Mouse (Mus musculus) kidney, embryonic 15.5 days (tissue): ENCODE measurements around the gene Gm10803. TPM values are rescaled to one million over a fixed set of nuclear protein-coding genes. Genes with fewer than 3 reads are reported as not detected.
"Not testable (repeated sequence)": the region's sequence is repeated elsewhere in the genome, so short reads cannot be mapped to it uniquely, and the experiment has no call there.

Experiments
- ATAC-seq: fragments of 200-750 bp; cut with Nextera tagmentation; replicated peaks from 2 replicates; pipeline ENCODE4 v1.8.0; 2017; ENCODE audit warnings: moderate TSS enrichment; ENCODE audit not compliant: low FRiP score
- H3K27ac ChIP-seq: fragments of 300-500 bp; sonication (generic); 2 replicates; pipeline ENCODE4 v1.5.1; 2015; ENCODE audit warnings: mild to moderate bottlenecking, inconsistent platforms
- H3K27me3 ChIP-seq: fragments of 300-500 bp; sonication (generic); 2 replicates; pipeline ENCODE4 v1.6.1; 2015; ENCODE audit warnings: inconsistent platforms
- H3K36me3 ChIP-seq: fragments of 300-500 bp; sonication (generic); 2 replicates; pipeline ENCODE4 v1.6.1; 2015; ENCODE audit warnings: inconsistent platforms
- H3K4me1 ChIP-seq: fragments of 300-500 bp; sonication (generic); 2 replicates; pipeline ENCODE4 v1.6.1; 2015; ENCODE audit warnings: inconsistent platforms
- H3K4me2 ChIP-seq: fragments of 300-500 bp; sonication (generic); 2 replicates; pipeline ENCODE4 v1.6.1; 2015; ENCODE audit warnings: moderate library complexity, mild to moderate bottlenecking, inconsistent platforms
- H3K4me3 ChIP-seq: fragments of 300-500 bp; sonication (generic); replicated peaks from 2 replicates; pipeline ENCODE4 v1.5.1; 2015; ENCODE audit warnings: mild to moderate bottlenecking, inconsistent platforms
- H3K9ac ChIP-seq: fragments of 300-500 bp; sonication (generic); 2 replicates; pipeline ENCODE4 v1.6.1; 2015; ENCODE audit warnings: mild to moderate bottlenecking, inconsistent platforms
- H3K9me3 ChIP-seq: fragments of 300-500 bp; sonication (generic); replicated peaks from 2 replicates; pipeline ENCODE4 v1.6.1; 2016; ENCODE audit warnings: inconsistent platforms
- WGBS: fragments of 180-500 bp; shearing (Covaris S2); methylation state at CpG from one replicate; pipeline ENCODE4 v1.1.7; 2015; ENCODE audit warnings: mixed read lengths; 5-methylcytosine and 5-hydroxymethylcytosine counted together
- polyA plus RNA-seq: library from polyadenylated mRNA; unstranded; fragments of >200 nt; fragmentation: Nextera tagmentation; extraction: Ambion mirVana; gene quantifications from 2 replicates; pipeline ENCODE4 v1.2.1, GENCODE M21; 2015

The Gm10803 gene
- polyA plus RNA-seq = not detected in 2 replicates

- 86% methylated on average over 2 of the region's 2 CpGs for WGBS
- not testable (repeated sequence) for H3K27me3 ChIP-seq, H3K27ac ChIP-seq, H3K4me2 ChIP-seq, H3K9me3 ChIP-seq, ATAC-seq, H3K9ac ChIP-seq, H3K36me3 ChIP-seq, H3K4me3 ChIP-seq, H3K4me1 ChIP-seq
These were observed at the start of gene Gm10803 for GRCm38 (mm10) chr2:93560268-93560667. Gm10803 (plus strand) TSS chr2:93560568.

- no peak for ATAC-seq
- H3K4me3 ChIP-seq = no peak overlapping the region
- H3K9ac ChIP-seq = no peak overlapping the region
- no peaks in the 10 kb centered on the region for H3K36me3 ChIP-seq
- H3K4me1 ChIP-seq = no peaks in the 10 kb centered on the region
- H3K4me2 ChIP-seq = no peak overlapping the region
- H3K9me3 ChIP-seq = no peaks in the 10 kb centered on the region
- no peak overlapping the region for H3K27ac ChIP-seq
- H3K27me3 ChIP-seq = no peaks in the 10 kb centered on the region
- 94% methylated on average over 1 of the region's 1 CpGs for WGBS
These were observed 49.5 kb upstream of the Gm10803 start for GRCm38 (mm10) chr2:93510839-93511238.

GRCm38 (mm10) chr2:93512130-93512529 is 48.2 kb upstream of the Gm10803 start:
- Histone ChIP-seq H3K9ac (no peak overlapping the region), H3K9me3 (no peaks in the 10 kb centered on the region), H3K36me3 (no peaks in the 10 kb centered on the region), H3K4me2 (no peak overlapping the region), H3K4me1 (no peaks in the 10 kb centered on the region), H3K27me3 (no peaks in the 10 kb centered on the region), H3K27ac (no peak overlapping the region), H3K4me3 (no peak overlapping the region)
- no peak for ATAC-seq
- 67% methylated on average over 7 of the region's 7 CpGs for WGBS

GRCm38 (mm10) chr2:93515246-93515645 is 45.1 kb upstream of the Gm10803 start:
- no peaks in the 10 kb centered on the region for H3K9me3 ChIP-seq
- H3K9ac ChIP-seq = no peak overlapping the region
- ATAC-seq = no peak
- H3K4me1 ChIP-seq = no peaks in the 10 kb centered on the region
- H3K27me3 ChIP-seq = 0 out of 2 replicates have a peak, but pooled peaks cover 9% of the 10 kb centered on the region
- no peaks in the 10 kb centered on the region for H3K36me3 ChIP-seq
- 86% methylated on average over 4 of the region's 4 CpGs for WGBS
- no peak overlapping the region for H3K27ac ChIP-seq
- H3K4me2 ChIP-seq = no peak overlapping the region
- no peak overlapping the region for H3K4me3 ChIP-seq

GRCm38 (mm10) chr2:93521042-93521441 is 39.3 kb upstream of the Gm10803 start:
- Histone ChIP-seq H3K4me3 (no peak overlapping the region), H3K36me3 (no peaks in the 10 kb centered on the region), H3K4me2 (no peak overlapping the region), H3K27me3 (peaks cover 52% of the 10 kb centered on the region), H3K4me1 (peaks cover 10% of the 10 kb centered on the region; the same call in 1 of the 2 replicates), H3K27ac (no peak overlapping the region), H3K9ac (no peak overlapping the region), H3K9me3 (no peaks in the 10 kb centered on the region)
- WGBS = 80% methylated on average over 4 of the region's 4 CpGs
- no peak for ATAC-seq

GRCm38 (mm10) chr2:93521571-93521970 is 38.8 kb upstream of the Gm10803 start:
- no peaks in the 10 kb centered on the region for H3K9me3 ChIP-seq
- H3K9ac ChIP-seq = no peak overlapping the region
- ATAC-seq = no peak
- peaks cover 10% of the 10 kb centered on the region; the same call in 1 of the 2 replicates for H3K4me1 ChIP-seq
- no peak overlapping the region for H3K4me2 ChIP-seq
- peaks cover 52% of the 10 kb centered on the region for H3K27me3 ChIP-seq
- no peak overlapping the region for H3K27ac ChIP-seq
- no peaks in the 10 kb centered on the region for H3K36me3 ChIP-seq
- H3K4me3 ChIP-seq = no peak overlapping the region
- 49% methylated on average over 6 of the region's 6 CpGs for WGBS

GRCm38 (mm10) chr2:93522005-93522404 is 38.4 kb upstream of the Gm10803 start:
- Histone ChIP-seq H3K4me3 (no peak overlapping the region), H3K27ac (no peak overlapping the region), H3K9ac (no peak overlapping the region), H3K4me2 (0 out of 2 replicates have a peak overlapping the region, but pooled peaks have one; percentile 24), H3K36me3 (no peaks in the 10 kb centered on the region), H3K9me3 (no peaks in the 10 kb centered on the region), H3K4me1 (peaks cover 10% of the 10 kb centered on the region; the same call in 1 of the 2 replicates), H3K27me3 (peaks cover 52% of the 10 kb centered on the region)
- no peak for ATAC-seq
- WGBS = 22% methylated on average over 16 of the region's 16 CpGs

- ATAC-seq = 0 out of 2 replicates have a peak, but pooled peaks have one; percentile 28
- Histone ChIP-seq H3K4me2 (no peak overlapping the region), H3K4me3 (no peak overlapping the region), H3K36me3 (no peaks in the 10 kb centered on the region), H3K9me3 (no peaks in the 10 kb centered on the region), H3K27me3 (peaks cover 44% of the 10 kb centered on the region), H3K9ac (no peak overlapping the region), H3K4me1 (peaks cover 16% of the 10 kb centered on the region; the same call in 1 of the 2 replicates), H3K27ac (no peak overlapping the region)
- WGBS = 45% methylated on average over 16 of the region's 16 CpGs
These were observed 35.2 kb upstream of the Gm10803 start for GRCm38 (mm10) chr2:93525033-93525762.

GRCm38 (mm10) chr2:93529602-93530001 is 30.8 kb upstream of the Gm10803 start:
- Histone ChIP-seq H3K4me3 (no peak overlapping the region), H3K4me1 (peaks cover 6% of the 10 kb centered on the region; the same call in 1 of the 2 replicates), H3K36me3 (no peaks in the 10 kb centered on the region), H3K27ac (no peak overlapping the region), H3K4me2 (no peak overlapping the region), H3K9me3 (no peaks in the 10 kb centered on the region), H3K27me3 (peaks cover 14% of the 10 kb centered on the region), H3K9ac (no peak overlapping the region)
- ATAC-seq = 0 out of 2 replicates have a peak, but pooled peaks have one; percentile 36
- WGBS = 32% methylated on average over 4 of the region's 4 CpGs

GRCm38 (mm10) chr2:93533891-93534290 is 26.5 kb upstream of the Gm10803 start:
- 90% methylated on average over 7 of the region's 7 CpGs for WGBS
- ATAC-seq = no peak
- Histone ChIP-seq H3K4me2 (no peak overlapping the region), H3K9me3 (no peaks in the 10 kb centered on the region), H3K4me1 (peaks cover 6% of the 10 kb centered on the region; the same call in 1 of the 2 replicates), H3K4me3 (no peak overlapping the region), H3K27ac (no peak overlapping the region), H3K9ac (no peak overlapping the region), H3K36me3 (no peaks in the 10 kb centered on the region), H3K27me3 (no peaks in the 10 kb centered on the region)

- WGBS = 58% methylated on average over 3 of the region's 3 CpGs
- H3K4me3 ChIP-seq = no peak overlapping the region
- no peaks in the 10 kb centered on the region for H3K9me3 ChIP-seq
- H3K27me3 ChIP-seq = no peaks in the 10 kb centered on the region
- H3K4me2 ChIP-seq = no peak overlapping the region
- no peaks in the 10 kb centered on the region for H3K36me3 ChIP-seq
- no peaks in the 10 kb centered on the region for H3K4me1 ChIP-seq
- no peak overlapping the region for H3K27ac ChIP-seq
- H3K9ac ChIP-seq = no peak overlapping the region
- 0 out of 2 replicates have a peak, but pooled peaks have one; percentile 22 for ATAC-seq
These were observed 22.9 kb upstream of the Gm10803 start for GRCm38 (mm10) chr2:93537385-93537967.

- no peak overlapping the region for H3K27ac ChIP-seq
- ATAC-seq = no peak
- H3K27me3 ChIP-seq = no peaks in the 10 kb centered on the region
- H3K9me3 ChIP-seq = no peaks in the 10 kb centered on the region
- H3K4me1 ChIP-seq = no peaks in the 10 kb centered on the region
- H3K4me3 ChIP-seq = no peak overlapping the region
- no peak overlapping the region for H3K4me2 ChIP-seq
- no peaks in the 10 kb centered on the region for H3K36me3 ChIP-seq
- 22% methylated on average over 6 of the region's 6 CpGs for WGBS
- no peak overlapping the region for H3K9ac ChIP-seq
These were observed 22.2 kb upstream of the Gm10803 start for GRCm38 (mm10) chr2:93538140-93538539.
